Mouse (Mus musculus): ENCODE results near the gene Tom1l2. TPM values are rescaled to one million over a fixed set of nuclear protein-coding genes. Genes with fewer than 3 reads are reported as not detected.

The Tom1l2 gene
- total and polyA plus RNA-seq, 2 experiments = 9.6 to 22.1 TPM

DNA sequence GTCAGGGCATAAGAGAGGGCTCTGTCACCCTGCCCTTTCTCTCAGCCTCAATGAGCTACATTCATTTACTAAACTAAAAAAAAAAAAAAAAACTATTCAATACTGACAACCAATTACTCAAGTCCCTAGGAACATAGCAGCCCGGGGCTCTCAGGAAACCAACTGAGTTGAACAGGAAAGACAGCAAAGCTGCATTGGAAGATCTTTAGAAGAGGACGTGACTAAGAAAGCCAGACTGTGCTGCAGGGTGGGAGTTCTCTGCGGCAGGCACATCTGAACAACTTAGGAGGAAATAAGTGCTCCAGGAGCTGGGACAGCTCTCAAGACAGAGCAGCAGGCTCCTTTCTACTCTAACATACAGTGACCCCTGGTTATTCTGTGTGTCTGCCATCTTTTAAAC lies 84.1 kb downstream of the Tom1l2 start:
- Histone ChIP-seq H3K36me3 (ENCODE audit: control insufficient read depth, insufficient read depth, low read length) (peaks cover 10% of the 10 kb centered on the region; the same call in 1 of the 2 replicates), H3K27ac (replicated peaks; ENCODE audit: insufficient read depth, low read depth, low read length) (no peak overlapping the region), H3K4me1 (ENCODE audit: control insufficient read depth, insufficient read depth, low read length) (peaks cover 1% of the 10 kb centered on the region), H3K9ac (ENCODE audit: low read depth, low read length) (no peak overlapping the region), H3K79me2 (ENCODE audit: control insufficient read depth, insufficient read depth, low read length) (no peaks in the 10 kb centered on the region), H3K4me3 (ENCODE audit: insufficient read depth, low read depth, low read length) (no peak overlapping the region), H3K27me3 (ENCODE audit: control insufficient read depth, insufficient read depth, low read length) (no peaks in the 10 kb centered on the region)
- no peak for DNase-seq (ENCODE audit: extremely low read depth, low read depth, low spot score)
- WGBS = 79% methylated on average over 3 of the region's 3 CpGs
- TF ChIP-seq POLR2A (IDR thresholded peaks at IDR 0.05; ENCODE audit: extremely low read depth, insufficient read depth, low read length) (no peak), CTCF (IDR thresholded peaks at IDR 0.05; ENCODE audit: low read depth, low read length) (no peak)

DNA sequence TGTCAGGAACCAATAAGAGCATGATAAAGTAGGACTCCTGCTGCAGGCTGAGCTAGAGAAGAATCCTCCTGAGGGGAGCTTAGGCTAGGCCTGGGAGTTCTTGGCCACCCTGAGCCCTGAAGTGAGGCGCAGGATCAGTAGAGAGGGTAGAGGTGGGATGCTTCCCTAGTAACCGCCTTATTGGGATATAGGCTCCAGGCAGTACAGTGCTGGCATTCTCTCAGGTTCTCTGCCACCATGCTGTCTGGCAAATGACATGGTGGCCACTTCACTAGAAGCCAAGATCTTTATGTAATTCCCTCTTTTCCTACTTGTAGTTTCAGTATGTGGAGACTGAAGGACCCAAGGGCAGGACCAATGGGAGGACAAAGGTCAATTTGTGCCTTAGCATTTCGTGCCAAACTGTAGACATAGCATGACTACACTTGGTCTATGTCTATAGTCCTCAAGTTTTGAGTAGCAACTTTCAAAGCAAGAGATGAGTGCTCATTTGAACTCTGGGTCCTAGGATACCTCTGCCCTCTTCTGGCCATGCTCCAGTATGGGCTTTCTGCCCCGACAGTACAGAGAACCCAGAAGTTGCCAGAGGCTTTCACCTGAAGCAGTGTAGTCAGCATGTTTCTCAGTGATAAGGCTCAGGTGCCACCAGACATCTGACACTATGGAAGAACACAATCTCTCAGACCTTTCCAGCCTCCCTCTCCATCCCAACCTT lies 87.3 kb downstream of the Tom1l2 start:
- Histone ChIP-seq H3K27me3 (ENCODE audit: control insufficient read depth, insufficient read depth, low read length) (no peaks in the 10 kb centered on the region), H3K4me3 (ENCODE audit: insufficient read depth, low read depth, low read length) (no peak overlapping the region), H3K9ac (ENCODE audit: low read depth, low read length) (no peak overlapping the region), H3K4me1 (ENCODE audit: control insufficient read depth, insufficient read depth, low read length) (no peaks in the 10 kb centered on the region; the same call in 1 of the 2 replicates), H3K36me3 (ENCODE audit: control insufficient read depth, insufficient read depth, low read length) (peaks cover 10% of the 10 kb centered on the region; the same call in 1 of the 2 replicates), H3K79me2 (ENCODE audit: control insufficient read depth, insufficient read depth, low read length) (no peaks in the 10 kb centered on the region), H3K27ac (replicated peaks; ENCODE audit: insufficient read depth, low read depth, low read length) (no peak overlapping the region)
- DNase-seq (ENCODE audit: extremely low read depth, low read depth, low spot score) = peak; percentile 46
- WGBS = 60% methylated on average over 4 of the region's 4 CpGs
- TF ChIP-seq CTCF (IDR thresholded peaks at IDR 0.05; ENCODE audit: low read depth, low read length) = no peak
- TF ChIP-seq POLR2A (IDR thresholded peaks at IDR 0.05; ENCODE audit: extremely low read depth, insufficient read depth, low read length) = no peak

DNA sequence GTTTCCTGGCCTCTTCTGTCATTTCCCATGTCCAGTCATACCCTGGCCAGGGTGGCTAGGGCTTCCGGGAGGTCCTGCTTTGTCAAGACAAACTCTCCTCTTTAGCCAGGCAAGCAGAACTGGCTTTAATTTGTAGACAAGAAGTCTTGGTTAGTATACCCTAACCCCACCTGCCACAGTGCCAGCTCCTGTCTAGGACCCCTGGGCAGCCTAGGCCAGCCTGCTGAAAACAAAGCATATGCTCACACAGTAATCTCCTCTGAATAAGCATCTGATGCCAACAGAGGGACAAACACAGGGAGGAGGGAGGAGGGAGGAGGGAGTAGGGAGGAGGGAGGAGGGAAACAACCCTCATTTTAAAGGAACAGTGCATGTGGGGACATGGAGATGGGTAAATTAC lies 88.1 kb downstream of the Tom1l2 start:
- Histone ChIP-seq H3K27me3 (ENCODE audit: control insufficient read depth, insufficient read depth, low read length) (no peaks in the 10 kb centered on the region), H3K27ac (replicated peaks; ENCODE audit: insufficient read depth, low read depth, low read length) (no peak overlapping the region), H3K4me1 (ENCODE audit: control insufficient read depth, insufficient read depth, low read length) (no peaks in the 10 kb centered on the region; the same call in 1 of the 2 replicates), H3K79me2 (ENCODE audit: control insufficient read depth, insufficient read depth, low read length) (no peaks in the 10 kb centered on the region), H3K4me3 (ENCODE audit: insufficient read depth, low read depth, low read length) (no peak overlapping the region), H3K9ac (ENCODE audit: low read depth, low read length) (no peak overlapping the region), H3K36me3 (ENCODE audit: control insufficient read depth, insufficient read depth, low read length) (peaks cover 5% of the 10 kb centered on the region; the same call in 1 of the 2 replicates)
- DNase-seq (ENCODE audit: extremely low read depth, low read depth, low spot score) = no peak
- 83% methylated on average over 1 of the region's 1 CpGs for WGBS
- TF ChIP-seq POLR2A (IDR thresholded peaks at IDR 0.05; ENCODE audit: extremely low read depth, insufficient read depth, low read length) (no peak), CTCF (IDR thresholded peaks at IDR 0.05; ENCODE audit: low read depth, low read length) (no peak)

DNA sequence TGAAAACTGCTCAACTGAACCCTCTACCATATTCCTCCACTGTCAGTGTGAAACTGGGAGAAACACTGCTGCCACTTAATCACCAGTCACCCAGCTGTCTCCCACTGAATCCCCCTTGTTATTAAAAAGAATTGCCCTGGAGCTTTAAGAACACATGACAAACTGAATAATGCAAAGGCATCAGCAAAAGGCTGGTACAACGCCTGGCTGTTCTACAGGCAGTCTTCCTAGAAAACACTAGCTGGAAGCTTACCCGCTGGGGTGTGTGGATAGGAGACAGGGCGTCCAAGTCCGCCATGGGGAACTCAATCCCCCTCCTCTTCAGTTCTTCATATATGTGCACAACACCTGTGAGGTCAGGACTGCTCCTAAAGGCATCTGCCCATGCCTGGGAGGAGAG lies 90.3 kb downstream of the Tom1l2 start:
- Histone ChIP-seq H3K27me3 (ENCODE audit: control insufficient read depth, insufficient read depth, low read length) (no peaks in the 10 kb centered on the region), H3K36me3 (ENCODE audit: control insufficient read depth, insufficient read depth, low read length) (peaks cover 3% of the 10 kb centered on the region; the same call in 1 of the 2 replicates), H3K9ac (ENCODE audit: low read depth, low read length) (no peak overlapping the region), H3K4me3 (ENCODE audit: insufficient read depth, low read depth, low read length) (no peak overlapping the region), H3K27ac (replicated peaks; ENCODE audit: insufficient read depth, low read depth, low read length) (no peak overlapping the region), H3K79me2 (ENCODE audit: control insufficient read depth, insufficient read depth, low read length) (no peaks in the 10 kb centered on the region), H3K4me1 (ENCODE audit: control insufficient read depth, insufficient read depth, low read length) (no peaks in the 10 kb centered on the region; the same call in 1 of the 2 replicates)
- WGBS = 94% methylated on average over 4 of the region's 4 CpGs
- no peak for DNase-seq (ENCODE audit: extremely low read depth, low read depth, low spot score)
- no peak for TF ChIP-seq POLR2A (IDR thresholded peaks at IDR 0.05; ENCODE audit: extremely low read depth, insufficient read depth, low read length)
- TF ChIP-seq CTCF (IDR thresholded peaks at IDR 0.05; ENCODE audit: low read depth, low read length) = no peak

DNA sequence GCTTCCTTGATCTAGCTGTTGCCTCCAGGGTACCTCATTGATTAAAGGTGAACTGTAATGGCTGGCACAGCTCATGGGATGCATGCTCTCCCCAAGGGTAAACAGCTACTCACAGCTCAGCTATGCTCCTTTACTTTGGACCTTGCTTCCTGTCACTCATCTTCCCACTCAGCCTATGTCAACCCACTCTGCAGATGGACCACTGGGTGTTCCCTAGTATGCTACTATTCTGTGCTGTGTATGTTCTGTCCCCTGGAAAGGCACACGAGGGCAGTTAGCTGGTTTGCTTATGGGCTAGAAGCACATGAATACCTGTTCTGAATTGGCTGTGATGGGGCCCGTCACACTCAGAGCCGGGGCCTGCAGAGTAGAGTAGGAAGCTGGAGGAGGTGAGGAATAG lies 92.0 kb downstream of the Tom1l2 start:
- Histone ChIP-seq H3K27ac (replicated peaks; ENCODE audit: insufficient read depth, low read depth, low read length) (no peak overlapping the region), H3K4me1 (ENCODE audit: control insufficient read depth, insufficient read depth, low read length) (no peaks in the 10 kb centered on the region; the same call in 1 of the 2 replicates), H3K36me3 (ENCODE audit: control insufficient read depth, insufficient read depth, low read length) (peaks cover 4% of the 10 kb centered on the region; the same call in 1 of the 2 replicates), H3K79me2 (ENCODE audit: control insufficient read depth, insufficient read depth, low read length) (no peaks in the 10 kb centered on the region), H3K9ac (ENCODE audit: low read depth, low read length) (no peak overlapping the region), H3K27me3 (ENCODE audit: control insufficient read depth, insufficient read depth, low read length) (no peaks in the 10 kb centered on the region), H3K4me3 (ENCODE audit: insufficient read depth, low read depth, low read length) (no peak overlapping the region)
- TF ChIP-seq POLR2A (IDR thresholded peaks at IDR 0.05; ENCODE audit: extremely low read depth, insufficient read depth, low read length) = no peak
- no peak for TF ChIP-seq CTCF (IDR thresholded peaks at IDR 0.05; ENCODE audit: low read depth, low read length)
- DNase-seq (ENCODE audit: extremely low read depth, low read depth, low spot score) = no peak
- WGBS = 93% methylated on average over 3 of the region's 3 CpGs

DNA sequence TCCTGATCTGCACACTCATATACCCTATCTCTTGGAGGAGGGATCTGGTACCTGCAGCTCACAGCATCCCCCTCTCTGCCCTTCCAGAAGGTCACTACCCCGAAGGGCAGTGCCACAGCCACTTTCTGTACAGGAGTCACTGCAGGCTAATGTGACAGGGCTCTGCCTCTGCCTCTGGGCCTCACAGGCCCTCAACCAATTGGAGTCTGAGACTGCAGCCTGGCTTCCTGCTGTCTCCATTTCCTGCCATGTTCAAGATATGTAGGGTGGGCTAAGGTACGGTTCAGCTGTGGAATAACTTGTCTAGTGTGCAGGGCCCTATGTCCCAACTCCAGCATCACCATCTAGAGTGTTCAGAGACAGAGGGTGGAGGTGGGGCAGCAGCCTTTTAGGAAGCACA lies 95.0 kb downstream of the Tom1l2 start:
- WGBS = 86% methylated on average over 2 of the region's 2 CpGs
- no peaks in the 10 kb centered on the region for H3K79me2 ChIP-seq (ENCODE audit: control insufficient read depth, insufficient read depth, low read length)
- H3K4me1 ChIP-seq (ENCODE audit: control insufficient read depth, insufficient read depth, low read length) = no peaks in the 10 kb centered on the region
- no peak overlapping the region for H3K4me3 ChIP-seq (ENCODE audit: insufficient read depth, low read depth, low read length)
- no peak for DNase-seq (ENCODE audit: extremely low read depth, low read depth, low spot score)
- H3K9ac ChIP-seq (ENCODE audit: low read depth, low read length) = no peak overlapping the region
- peaks cover 11% of the 10 kb centered on the region; the same call in 1 of the 2 replicates for H3K36me3 ChIP-seq (ENCODE audit: control insufficient read depth, insufficient read depth, low read length)
- H3K27ac ChIP-seq (replicated peaks; ENCODE audit: insufficient read depth, low read depth, low read length) = no peak overlapping the region
- no peaks in the 10 kb centered on the region for H3K27me3 ChIP-seq (ENCODE audit: control insufficient read depth, insufficient read depth, low read length)
- no peak for TF ChIP-seq POLR2A (IDR thresholded peaks at IDR 0.05; ENCODE audit: extremely low read depth, insufficient read depth, low read length)
- TF ChIP-seq CTCF (IDR thresholded peaks at IDR 0.05; ENCODE audit: low read depth, low read length) = no peak
